Mouse (Mus musculus) CD4-positive, CD25-positive, alpha-beta regulatory T cell, adult 9 weeks (primary cell): Measurements from ENCODE around the gene Unc93a2. TPM values are rescaled to one million over a fixed set of nuclear protein-coding genes. Genes with fewer than 3 reads are reported as not detected.

Experiments used
- polyA plus RNA-seq: library from polyadenylated mRNA; unstranded; fragments of 100-300 nt; shearing (Covaris generic); gene quantifications from one replicate; pipeline ENCODE4 v1.2.1, GENCODE M21; 2017

Unc93a2 gene
- polyA plus RNA-seq: not detected

GRCm38 (mm10) chr17:7385364-7385763, at the start of gene Unc93a2:
Gene Unc93a2 (minus strand): TSS chr17:7385464.

GRCm38 (mm10) chr17:7371879-7372278, 13.4 kb downstream of the Unc93a2 start, which contains the start of gene Gm49630:
Gene Gm49630 (minus strand): TSS chr17:7371979.

DNA sequence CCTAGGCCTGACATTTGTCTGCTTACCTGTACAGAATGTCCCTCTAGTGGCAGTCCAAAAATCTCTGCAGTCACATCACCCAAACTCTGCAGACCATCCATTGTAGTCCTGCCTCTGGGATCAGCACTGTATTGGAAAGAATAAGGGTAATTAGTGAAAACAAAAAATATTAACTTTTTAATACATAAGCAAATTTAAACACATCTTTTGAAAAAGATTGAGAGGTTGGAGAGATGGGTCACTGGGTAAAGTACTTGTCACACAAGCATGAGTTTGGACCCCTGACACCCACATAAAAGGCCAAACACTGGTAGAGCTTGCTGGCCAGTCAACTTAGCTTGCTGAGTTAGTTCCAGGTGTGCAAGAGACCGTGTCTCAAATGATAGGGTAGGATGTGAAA, 32.7 kb downstream of the Unc93a2 start, which contains the start of gene Ttll2:
Gene Ttll2, minus strand, starts transcription at position 101 of the 400 bp plus-strand sequence.

DNA sequence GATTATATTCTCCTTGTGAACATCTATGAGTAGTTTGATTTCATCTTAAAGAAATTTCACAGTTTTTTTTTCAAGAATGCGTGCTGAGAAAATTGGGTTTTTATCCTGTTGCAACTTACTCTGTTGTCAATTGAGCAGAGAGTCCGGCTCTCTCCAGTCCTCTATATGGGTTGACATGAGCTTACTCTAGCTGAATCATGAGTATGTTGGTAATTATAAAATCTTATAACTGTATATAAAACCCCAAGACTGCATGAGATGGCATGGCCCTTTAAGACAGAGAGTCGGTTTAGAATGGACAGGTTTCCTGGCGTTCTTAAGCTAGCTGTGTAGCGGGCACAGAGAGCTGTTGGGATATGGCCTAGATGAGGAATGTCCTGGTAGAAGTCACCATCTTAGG, 60.9 kb downstream of the Unc93a2 start, which contains the start of gene Tcp10a:
Gene Tcp10a, plus strand, starts transcription at position 301 of the 400 bp plus-strand sequence.

Other genes starting within 250 kb of the Unc93a2 start
- gene Rps6ka2, start 215.3 kb downstream of the Unc93a2 start, polyA plus RNA-seq: 0.69 TPM
- not detected for gene Tcp10a, start 60.8 kb downstream of the Unc93a2 start, polyA plus RNA-seq
- not detected for gene Ttll2, start 32.8 kb downstream of the Unc93a2 start, polyA plus RNA-seq
- gene Gm49630, start 13.5 kb downstream of the Unc93a2 start, polyA plus RNA-seq: not detected